Mouse (Mus musculus): ENCODE measurements around the gene Angptl8.
"Not testable (repeated sequence)": the region's sequence is repeated elsewhere in the genome, so short reads cannot be mapped to it uniquely, and the experiment has no call there.

Angptl8 gene

GRCm38 (mm10) chr9:21849691-21850677 is 14.7 kb downstream of the Angptl8 start:
- DNase-seq (ENCODE audit: low read depth): no peak

GRCm38 (mm10) chr9:21851084-21851483 is 15.8 kb downstream of the Angptl8 start:
- DNase-seq (ENCODE audit: low read depth): peak; percentile 18

- peak; percentile 78 for DNase-seq (ENCODE audit: low read depth)
Observed at GRCm38 (mm10) chr9:21852128-21853091, 17.1 kb downstream of the Angptl8 start, which contains the start of gene Dock6. Dock6 (minus strand) TSS chr9:21852635.

GRCm38 (mm10) chr9:21853961-21854360 is 18.7 kb downstream of the Angptl8 start:
- DNase-seq (ENCODE audit: low read depth): no peak

GRCm38 (mm10) chr9:21854894-21855293 is 19.6 kb downstream of the Angptl8 start:
- DNase-seq (ENCODE audit: low read depth): no peak

- no peak for DNase-seq (ENCODE audit: low read depth)
Observed at GRCm38 (mm10) chr9:21857501-21857900, 22.2 kb downstream of the Angptl8 start.

- no peak for DNase-seq (ENCODE audit: low read depth)
Observed at GRCm38 (mm10) chr9:21858084-21858483, 22.8 kb downstream of the Angptl8 start.

GRCm38 (mm10) chr9:21859606-21860005 is 24.3 kb downstream of the Angptl8 start:
- DNase-seq (ENCODE audit: low read depth): no peak

- not testable (repeated sequence) for DNase-seq (ENCODE audit: low read depth)
Observed at GRCm38 (mm10) chr9:21860349-21860748, 25.0 kb downstream of the Angptl8 start.

- DNase-seq (ENCODE audit: low read depth): no peak
Observed at GRCm38 (mm10) chr9:21862181-21862580, 26.9 kb downstream of the Angptl8 start.

- DNase-seq (ENCODE audit: low read depth): no peak
Observed at GRCm38 (mm10) chr9:21865673-21866398, 30.5 kb downstream of the Angptl8 start.

GRCm38 (mm10) chr9:21866641-21867040 is 31.3 kb downstream of the Angptl8 start:
- no peak for DNase-seq (ENCODE audit: low read depth)

- DNase-seq (ENCODE audit: low read depth): no peak
Observed at GRCm38 (mm10) chr9:21867726-21868125, 32.4 kb downstream of the Angptl8 start.

- not testable (repeated sequence) for DNase-seq (ENCODE audit: low read depth)
Observed at GRCm38 (mm10) chr9:21869290-21869689, 34.0 kb downstream of the Angptl8 start.

- DNase-seq (ENCODE audit: low read depth): peak; percentile 59
Observed at GRCm38 (mm10) chr9:21870879-21871524, 35.7 kb downstream of the Angptl8 start.

- DNase-seq (ENCODE audit: low read depth): no peak
Observed at GRCm38 (mm10) chr9:21872204-21872603, 36.9 kb downstream of the Angptl8 start.

- no peak for DNase-seq (ENCODE audit: low read depth)
Observed at GRCm38 (mm10) chr9:21876601-21877000, 41.3 kb downstream of the Angptl8 start.
